Mouse (Mus musculus): ENCODE measurements around the gene Tpt1.

- TF ChIP-seq POLR2A (IDR thresholded peaks at IDR 0.05; ENCODE audit: control insufficient read depth, low read depth, low read length) (no peak), CTCF (IDR thresholded peaks at IDR 0.05; ENCODE audit: control insufficient read depth, insufficient read depth, insufficient replicate concordance, low read depth, low read length) (no peak)
These were observed 28.7 kb downstream of the Tpt1 start for GRCm38 (mm10) chr14:75873612-75874011.
